Mouse (Mus musculus): ENCODE measurements around the gene Lipa.

The Lipa gene

DNA sequence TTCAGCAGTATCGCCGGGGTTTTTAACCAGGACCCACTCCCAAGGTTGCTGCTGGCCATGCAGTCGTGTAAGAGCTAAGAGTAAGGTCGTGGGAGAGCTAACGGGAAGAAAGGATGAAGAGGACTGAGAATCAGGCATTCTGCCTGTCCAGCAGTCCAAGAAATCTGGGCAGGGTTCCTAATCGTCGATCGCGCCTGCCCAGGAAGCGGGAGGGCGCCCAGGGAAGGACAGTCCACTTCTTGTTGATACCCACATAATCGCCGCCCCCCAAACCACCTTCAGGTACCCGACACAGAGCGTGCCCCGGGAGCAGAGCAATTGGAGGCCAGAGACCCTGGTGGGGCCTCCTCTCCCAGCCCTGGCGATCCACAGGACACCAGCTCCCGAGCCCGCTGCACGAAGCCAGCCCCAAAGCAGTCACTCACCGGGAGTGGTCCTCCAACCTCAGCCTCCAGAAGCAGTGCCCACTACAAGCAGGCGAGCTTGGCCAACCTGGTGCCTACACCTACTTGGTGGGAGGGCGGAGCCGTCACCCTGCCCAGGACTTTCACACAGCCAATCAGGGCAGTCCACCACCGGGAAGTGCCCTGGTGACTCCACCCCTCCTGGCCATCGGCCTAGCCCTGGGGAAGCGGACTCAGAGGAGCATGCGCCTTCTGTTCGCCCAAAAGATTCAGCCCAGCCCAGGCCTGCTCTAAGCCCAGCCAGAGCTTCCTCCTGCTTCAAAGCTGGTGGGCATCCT is at the start of gene Lipa:
TSS of gene Lipa (minus strand) at position 534 of the 742 bp plus-strand sequence.
- DNase-seq (ENCODE audit: low spot score): peak; percentile 94

DNA sequence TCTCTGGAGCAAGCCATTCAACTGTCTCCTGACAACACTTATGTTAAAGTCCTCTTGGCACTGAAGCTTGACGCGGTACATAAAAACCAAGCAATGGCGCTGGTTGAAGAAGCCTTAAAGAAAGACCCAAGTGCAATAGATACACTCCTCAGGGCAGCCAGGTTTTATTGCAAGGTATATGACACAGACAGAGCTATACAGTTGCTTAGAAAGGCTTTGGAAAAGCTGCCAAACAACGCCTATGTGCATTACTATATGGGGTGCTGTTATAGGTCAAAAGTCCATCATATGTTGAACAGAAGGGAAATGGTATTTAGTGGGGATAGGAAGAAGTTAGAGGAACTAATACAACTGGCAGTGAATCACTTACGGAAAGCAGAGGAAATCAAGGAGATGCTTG is 46.4 kb upstream of the Lipa start:
- DNase-seq (ENCODE audit: low spot score): no peak

DNA sequence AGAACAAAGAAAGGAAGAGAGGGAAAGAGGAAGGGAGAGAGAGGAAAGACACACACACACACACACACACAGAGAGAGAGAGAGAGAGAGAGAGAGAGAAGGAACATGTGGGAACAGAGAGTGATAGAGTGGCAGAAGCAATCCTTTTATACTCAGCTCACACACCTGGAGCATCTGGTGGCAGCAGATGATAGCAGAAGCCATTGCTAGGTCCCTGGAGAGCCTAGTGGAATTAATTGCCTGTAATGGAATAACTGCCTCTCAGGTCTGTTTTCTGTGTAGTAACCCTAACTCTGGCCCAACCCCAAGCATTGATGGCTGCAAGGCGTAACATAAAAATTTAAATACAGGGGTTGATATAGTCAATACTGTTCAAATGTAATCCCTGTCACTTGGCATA is 43.8 kb upstream of the Lipa start:
- DNase-seq (ENCODE audit: low spot score): no peak

DNA sequence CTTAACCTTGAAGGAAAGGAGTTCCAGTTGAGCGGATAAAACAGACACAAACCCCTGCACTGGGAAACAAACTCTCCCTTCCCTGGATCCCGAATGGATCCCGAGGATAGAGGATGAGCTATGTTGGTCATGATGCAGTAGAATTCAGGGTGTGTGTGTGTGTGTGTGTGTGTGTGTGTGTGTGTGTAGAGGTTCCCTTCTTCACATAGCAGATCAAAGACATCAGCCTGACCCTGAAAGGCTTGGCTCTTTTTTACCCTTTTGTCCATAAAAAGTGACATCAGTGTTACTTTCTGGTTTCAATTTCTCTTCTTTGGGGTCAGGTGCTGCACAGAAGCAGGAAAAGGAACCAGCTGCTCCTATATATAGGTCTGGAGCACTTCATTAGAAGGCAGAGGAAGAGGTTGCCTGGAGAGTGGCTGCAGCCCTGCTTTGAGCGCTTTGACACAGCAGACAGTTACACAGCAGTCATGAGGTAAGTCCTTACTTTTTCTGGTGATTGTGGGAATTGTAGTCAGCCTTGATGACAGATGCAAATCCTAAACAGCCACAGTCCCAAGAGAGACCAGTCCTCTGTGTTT is 42.7 kb upstream of the Lipa start:
- DNase-seq (ENCODE audit: low spot score): no peak

DNA sequence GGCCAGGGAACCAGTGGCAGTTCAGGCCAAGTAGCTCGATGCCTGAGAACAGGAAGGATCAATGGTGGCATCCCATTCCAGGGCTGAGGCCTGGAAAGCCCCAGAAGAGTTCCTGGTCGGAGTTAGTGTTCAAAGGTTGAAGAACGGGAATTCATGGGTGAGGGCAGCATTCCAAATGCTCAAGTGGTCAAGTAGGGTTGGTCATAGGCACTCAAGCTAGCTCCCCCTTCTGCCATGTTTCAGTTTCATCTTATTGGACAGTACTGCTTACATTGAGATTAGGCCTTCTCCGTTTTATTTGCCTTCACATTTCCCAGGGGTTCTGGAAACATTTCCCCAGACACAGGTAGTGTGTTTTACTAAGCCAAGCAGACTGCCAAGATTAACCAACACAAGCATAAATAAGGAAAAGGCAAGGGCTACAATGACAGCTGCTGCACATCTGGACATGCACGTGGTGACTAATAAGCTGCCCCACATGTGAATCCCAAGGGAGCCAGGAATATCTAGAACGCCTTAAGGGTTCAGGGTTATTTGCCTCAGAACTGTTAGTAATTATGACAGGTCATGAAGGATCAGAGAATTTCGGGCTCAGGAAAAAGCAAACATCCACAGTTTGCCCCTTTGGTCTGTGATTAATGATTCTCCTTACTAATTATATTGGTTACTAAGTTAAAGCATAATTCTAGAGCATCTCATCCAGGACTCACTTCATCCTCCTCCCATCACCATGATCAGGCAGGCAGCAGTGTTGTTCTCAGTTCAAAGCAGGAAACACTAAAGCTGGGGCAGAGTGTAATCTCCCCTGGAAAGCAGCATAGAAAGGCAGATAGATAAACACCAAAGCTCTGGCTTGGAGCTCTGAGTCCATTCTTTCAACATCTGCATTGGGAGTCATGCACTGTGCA is 42.0 kb upstream of the Lipa start:
- DNase-seq (ENCODE audit: low spot score): no peak

DNA sequence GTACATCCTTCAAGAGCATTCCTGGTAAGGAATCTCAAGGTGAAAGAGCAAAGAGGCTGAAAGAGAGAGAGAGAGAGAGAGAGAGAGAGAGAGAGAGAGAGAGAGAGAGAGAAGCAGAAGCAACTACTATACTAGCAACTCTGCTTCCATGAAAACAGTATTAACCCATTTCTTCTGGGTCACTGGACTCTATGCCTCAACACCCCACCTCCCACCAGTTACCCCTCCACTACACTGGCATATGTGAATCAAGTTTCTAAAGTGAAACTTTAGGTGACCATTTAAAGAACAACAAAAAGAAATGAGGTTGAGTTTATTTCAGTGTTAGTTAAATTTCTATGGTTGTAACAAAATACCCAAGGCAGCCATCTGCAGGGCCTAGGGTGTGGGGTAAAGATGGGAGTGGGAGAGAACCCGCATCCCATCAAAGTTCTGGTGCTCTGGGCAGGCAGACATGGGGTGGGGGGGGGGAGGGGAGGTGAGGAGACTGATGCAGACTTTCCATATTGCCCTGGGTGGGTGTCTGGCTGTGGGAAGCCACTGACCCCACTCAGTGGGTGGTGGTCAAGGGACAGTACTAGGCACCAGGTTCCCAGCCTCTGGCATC is 39.0 kb upstream of the Lipa start:
- DNase-seq (ENCODE audit: low spot score): no peak

DNA sequence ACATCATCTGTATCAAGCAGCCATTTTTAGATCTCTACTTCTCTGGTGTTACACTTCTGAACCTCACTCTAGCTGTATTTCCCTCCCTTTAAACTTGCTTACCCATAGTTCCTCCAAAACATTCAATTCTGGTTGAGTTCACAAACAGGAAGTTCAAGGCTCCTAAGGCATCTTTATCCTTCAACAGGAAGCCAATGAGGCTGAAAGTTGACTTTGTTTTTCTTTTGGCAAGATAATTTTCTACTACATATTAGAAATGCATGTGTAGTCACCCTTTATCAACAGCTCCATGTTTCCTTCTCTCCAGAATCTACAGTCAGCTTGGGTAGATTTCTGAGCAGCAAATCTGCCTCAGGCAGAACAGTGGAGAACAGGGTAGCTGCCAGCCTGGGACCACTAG is 35.3 kb upstream of the Lipa start:
- no peak for DNase-seq (ENCODE audit: low spot score)

DNA sequence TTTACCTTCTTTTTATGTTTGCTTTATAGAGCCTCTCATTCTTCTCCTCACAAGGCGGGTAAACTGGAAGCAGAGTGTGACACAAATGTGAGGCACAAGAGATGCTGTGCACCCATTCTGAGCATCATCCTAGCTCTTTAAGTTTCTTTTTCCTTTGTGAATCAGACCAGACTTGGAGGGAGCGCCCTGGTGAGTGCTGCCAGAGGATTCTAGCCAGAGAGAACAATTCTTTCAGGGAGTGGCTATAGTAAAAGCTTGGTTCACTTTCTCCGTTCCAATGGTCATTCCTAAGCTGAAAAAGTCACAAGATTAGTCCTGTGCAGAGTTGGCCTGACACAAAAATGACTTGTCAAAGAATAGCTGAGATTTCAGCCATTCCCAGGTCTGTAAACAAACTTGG is 29.3 kb upstream of the Lipa start:
- DNase-seq (ENCODE audit: low spot score): no peak

DNA sequence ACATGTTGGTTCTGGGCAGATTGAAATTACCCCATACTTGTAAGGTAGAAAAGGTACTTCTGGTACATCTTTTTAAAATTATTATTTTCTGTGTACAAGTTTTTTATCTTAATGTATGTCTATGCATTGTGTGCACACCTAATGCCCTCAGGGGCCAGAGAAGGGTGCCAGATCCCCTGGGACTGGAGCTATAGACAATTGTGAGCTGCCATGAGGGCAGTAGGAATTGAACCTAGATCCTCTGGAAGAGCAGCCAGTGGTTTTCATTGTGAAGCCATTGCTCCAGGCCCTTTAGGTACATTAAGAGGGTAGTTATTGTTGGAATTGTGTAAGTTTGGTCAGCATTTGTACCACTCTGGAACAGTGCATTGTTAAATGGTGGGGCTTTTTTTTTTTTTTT is 26.8 kb upstream of the Lipa start:
- no peak for DNase-seq (ENCODE audit: low spot score)

DNA sequence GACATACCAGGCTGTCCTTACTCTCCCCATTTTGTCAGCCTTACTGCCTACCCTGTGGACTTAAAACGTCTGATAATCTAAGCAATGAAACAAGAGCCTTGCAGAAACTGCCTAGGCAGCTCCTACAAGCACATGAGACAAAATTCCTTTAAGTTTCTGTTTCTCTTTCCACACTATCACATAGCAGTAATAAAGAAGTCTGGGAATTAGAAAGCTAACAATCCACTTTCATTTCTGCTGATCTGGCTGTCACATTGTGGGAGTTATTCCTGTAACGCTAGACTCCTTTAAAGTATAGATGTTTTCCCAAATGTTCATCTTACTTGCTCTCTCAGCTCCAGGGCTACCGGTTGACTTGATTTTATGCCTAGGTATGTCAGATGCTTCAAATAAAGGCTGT is 26.2 kb upstream of the Lipa start:
- no peak for DNase-seq (ENCODE audit: low spot score)

DNA sequence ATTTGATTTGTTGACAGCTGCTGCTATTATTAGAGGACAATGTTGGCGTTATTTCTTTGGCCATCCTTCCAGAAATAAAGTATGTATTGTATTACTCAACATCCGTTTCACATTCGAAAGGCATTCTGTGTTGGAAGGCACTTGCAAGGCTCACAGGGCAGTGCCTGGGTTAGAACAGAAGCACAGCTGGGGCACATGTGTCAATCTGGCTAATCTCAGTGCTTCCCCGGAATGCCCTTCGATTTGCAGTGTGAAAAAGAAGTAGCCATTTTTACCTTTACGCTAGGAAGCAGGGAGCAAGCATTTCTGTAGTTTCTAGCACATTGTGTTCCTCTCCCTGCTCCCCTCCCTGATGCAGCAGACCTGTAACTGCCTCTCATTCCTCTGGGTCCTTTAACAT is 25.7 kb upstream of the Lipa start:
- DNase-seq (ENCODE audit: low spot score): no peak

DNA sequence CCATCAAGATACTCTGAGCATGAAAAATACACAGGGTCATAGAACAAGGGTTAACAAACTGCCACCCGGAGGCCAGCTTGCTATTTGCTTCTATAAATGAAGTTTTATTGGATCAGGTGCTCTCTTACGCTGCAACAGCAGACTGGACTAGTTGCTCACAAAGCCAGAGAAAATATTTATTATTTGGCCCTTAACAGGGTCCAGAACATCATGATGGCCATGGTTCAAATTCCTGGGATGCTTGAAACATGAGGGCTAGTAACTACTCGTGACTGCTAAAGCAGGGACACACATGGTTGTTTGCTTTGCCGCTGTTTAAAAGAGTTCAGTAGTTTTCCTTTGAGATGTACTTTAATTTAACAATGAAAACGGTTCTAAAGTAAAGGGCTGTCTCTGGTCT is 24.7 kb upstream of the Lipa start:
- no peak for DNase-seq (ENCODE audit: low spot score)

DNA sequence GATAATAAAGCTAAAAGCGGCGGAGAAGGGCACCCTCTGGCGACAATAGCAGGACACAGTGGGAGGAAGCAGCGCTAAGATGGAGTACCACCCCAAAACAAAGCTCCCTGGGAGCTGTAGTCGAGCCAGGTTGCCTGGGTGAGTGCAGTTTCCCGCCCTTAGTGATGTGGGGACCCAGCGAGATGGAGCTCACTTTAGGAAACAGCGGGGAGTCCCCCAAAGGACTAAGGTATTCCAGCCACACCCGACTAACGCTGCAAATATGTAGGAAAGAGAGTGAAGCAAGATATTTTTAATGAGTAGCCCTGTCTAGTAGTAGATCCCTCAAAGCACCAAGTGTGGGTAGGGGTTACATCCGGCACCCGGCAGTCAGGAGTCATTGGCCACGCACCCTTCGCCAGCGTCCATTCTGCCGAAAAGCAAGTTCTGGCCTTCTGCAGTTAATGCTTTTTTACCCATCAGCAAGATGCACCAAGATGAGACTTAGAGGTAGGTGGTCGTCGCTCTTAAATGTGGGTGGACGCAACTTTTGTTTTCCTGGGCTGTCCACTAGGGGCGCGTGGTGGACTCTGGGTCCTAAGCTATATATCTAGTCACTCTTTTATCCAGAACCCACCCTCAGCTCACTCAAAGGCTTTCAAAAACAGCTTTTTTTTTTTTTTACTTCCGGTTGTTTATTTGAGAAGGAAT is 23.4 kb upstream of the Lipa start, which contains the start of gene Ifit2:
TSS of gene Ifit2 (plus strand) at position 161 of the 690 bp plus-strand sequence.
- DNase-seq (ENCODE audit: low spot score): peak; percentile 56

DNA sequence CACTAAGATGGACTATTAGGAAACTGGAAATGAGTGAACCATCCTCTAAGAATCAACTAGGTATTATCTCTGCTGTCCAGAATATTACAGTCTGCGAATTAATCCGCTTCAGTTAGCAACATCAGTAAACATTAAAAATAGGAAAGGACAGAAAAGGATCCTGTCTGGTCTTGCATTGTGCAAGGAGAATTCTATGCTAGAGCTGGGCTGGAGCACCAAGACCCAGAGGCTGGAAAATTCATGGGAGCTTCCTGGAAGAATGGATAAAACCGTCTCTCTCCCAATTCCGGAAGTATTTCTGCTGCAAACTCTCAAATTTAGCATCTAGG is 22.9 kb upstream of the Lipa start:
- no peak for DNase-seq (ENCODE audit: low spot score)

DNA sequence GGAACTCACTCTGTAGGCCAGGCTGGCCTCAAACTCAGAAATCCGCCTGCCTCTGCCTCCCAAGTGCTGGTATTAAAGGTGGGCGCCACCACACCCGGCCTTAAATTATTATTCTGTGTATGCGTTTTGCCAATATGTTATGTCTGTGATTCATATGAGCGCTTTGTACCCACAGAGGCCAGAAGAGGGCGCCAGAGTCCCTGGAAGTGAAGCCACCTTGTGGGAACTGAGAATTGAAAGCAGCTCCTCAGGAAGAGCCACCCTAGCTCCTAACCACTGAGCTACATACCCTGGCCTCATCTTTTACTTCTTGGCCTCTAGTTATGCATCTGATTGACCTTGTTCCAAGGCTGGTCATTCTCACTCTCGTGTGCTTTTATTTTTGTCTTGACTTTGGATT is 20.7 kb upstream of the Lipa start:
- DNase-seq (ENCODE audit: low spot score): no peak

DNA sequence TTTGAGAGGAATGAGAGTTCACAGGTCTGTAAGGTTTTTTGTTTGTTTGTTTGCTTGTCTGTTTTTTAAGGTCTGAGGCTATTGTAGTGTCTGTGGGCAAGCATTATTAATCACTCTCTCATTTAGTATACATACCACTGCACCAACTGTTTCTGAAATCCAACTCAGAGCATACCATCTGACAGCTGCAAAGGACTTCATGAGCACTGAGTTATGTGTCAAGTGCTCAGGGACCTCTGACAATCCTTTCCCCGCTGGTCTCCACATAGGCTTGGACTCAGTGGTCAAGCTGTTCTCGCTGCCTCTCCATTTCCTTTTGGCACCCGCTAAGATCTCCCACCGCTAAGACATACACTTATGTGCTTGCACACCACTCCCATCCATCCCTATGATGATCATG is 18.9 kb upstream of the Lipa start:
- DNase-seq (ENCODE audit: low spot score): no peak

DNA sequence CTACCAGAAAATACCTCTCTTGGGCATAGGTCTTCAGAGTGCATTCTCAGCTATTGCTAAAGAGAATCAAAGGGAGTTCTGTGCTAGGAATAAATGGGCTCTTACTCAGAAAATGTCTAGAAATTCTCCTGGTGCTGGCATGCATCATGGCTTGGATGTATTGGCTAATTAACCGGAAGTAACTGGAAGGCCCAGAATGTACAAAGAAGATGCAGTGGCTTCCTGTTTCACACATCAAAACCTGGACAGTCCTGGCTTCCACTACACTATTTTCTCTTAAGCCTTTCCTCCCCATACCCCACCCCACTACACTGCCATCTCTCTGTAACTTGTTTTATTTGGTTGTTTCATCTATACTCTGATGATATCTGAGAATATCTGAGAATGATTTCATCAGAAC is 12.1 kb upstream of the Lipa start:
- DNase-seq (ENCODE audit: low spot score): no peak

DNA sequence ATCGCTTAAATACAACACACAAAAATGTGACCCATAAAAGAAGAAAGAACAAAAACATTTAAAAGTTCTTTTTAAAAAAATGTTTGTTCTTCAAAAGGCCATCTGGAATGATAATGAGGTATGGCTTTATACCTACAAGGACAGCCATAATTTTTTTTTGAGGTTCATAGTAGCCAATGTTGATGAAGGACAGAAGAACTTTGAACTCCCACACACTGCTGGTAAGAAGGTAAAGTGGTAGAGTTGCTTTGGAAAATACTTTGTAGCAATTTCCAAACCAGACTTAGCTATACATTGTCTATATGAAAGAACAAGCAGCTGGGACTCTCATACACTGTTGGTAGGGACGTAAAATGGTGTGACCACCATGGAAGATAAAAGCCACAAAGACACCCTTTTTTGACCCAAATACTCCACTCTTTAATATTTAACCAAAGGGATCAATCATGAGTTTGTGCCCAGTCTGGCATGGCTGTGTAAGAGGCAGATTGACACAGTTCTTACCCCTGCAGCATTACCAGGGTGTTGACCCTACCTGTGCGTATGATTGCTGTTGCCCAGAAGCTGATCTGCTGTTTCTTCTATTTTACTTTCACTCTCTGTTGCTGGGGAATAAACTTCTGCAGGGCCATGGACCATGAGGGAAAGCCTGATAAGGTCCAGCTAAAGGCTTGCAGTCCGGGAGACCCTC is 4.9 kb upstream of the Lipa start:
- no peak for DNase-seq (ENCODE audit: low spot score)

DNA sequence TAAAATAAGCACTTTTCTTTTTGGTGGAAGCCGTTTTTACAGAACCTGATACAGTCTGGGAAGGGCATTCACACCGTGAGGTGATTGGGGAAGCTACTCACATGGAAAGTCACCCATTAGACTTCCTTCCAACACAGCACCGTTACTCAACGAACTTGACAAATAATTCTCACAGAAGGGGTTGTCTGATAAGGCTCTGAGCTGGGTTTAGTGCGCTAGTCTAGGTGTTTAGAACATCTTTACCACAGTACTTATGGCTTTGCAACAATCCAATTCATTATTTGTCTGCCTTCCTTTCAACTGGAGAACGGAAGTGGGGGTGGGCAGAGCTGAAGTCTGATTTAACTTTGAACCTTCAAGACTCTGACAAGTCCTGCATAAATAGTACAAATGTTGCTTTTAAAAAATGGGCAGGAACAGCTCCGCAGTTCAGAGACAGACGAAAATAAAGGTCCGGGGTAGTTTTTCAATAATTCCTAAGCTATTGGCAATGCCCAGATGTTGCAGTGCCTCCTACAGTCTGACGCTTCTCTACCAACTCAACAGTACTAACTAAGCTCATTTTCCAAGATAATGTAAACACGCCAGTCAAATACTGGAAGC is 852 bp downstream of the Lipa start:
- no peak for DNase-seq (ENCODE audit: low spot score)

DNA sequence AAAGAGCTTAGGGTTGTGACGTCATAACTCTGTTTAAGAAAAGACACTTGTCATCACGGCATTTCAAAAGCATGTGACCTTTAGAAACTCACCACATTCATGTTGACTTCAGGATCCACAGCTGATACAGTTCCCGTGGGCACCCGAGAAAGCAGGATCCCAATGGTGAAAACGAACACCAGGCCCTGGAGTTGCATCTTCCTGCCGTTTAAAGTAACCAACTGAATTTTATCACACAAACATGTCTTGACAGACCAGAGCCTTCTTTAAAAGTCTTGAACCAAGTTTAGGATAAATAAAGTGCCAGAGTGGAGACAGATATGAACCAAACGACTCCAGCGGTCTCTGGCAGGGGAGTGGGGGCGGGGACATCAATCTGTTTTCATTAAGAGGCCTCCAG is 2.6 kb downstream of the Lipa start:
- DNase-seq (ENCODE audit: low spot score): no peak

DNA sequence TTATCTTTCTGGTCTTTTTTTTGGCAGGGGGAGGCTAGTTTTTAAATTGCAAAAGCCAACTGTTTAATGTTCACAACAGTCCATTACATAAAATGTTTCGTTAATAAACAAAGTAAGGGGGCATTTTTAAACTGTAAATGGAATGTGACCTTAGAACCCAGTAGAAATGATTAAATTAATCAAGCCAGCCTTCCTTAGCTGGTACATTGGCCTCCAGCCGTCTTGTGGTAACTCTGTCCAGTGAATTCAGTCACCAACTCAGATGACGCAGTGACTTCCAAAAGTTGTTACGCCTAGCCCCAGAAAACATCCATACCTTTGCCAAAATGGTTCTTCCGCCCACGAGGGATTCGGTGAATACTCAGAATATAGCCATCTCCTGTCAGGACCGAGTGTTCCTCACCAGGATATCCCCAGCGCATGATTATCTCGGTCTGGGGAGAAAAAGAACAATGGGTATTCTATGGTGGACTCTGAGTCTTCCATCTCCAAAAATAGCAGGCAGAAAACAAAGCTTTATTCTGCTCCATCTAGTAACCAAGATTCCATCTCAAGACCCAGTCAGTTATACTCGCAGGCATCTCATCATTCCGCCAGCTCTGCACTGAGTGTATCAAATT is 4.1 kb downstream of the Lipa start:
- DNase-seq (ENCODE audit: low spot score): no peak

Measured in ovary, adult 18-20 months (tissue).